Mouse (Mus musculus) neural tube, embryonic 12.5 days (tissue): ENCODE data around the gene Camta2. TPM values are rescaled to one million over a fixed set of nuclear protein-coding genes. Genes with fewer than 3 reads are reported as not detected.
A peak's percentile ranks its signal among the peaks of the same experiment; 100 is the strongest.

ENCODE experiments used
- ATAC-seq: fragments of 200-750 bp; cut with Nextera tagmentation; 2 replicates; pipeline ENCODE4 v1.8.0; 2017; ENCODE audit warnings: low read depth, mild to moderate bottlenecking, moderate TSS enrichment, moderate library complexity; ENCODE audit not compliant: low FRiP score
- H3K27ac ChIP-seq: fragments of 300-500 bp; sonication (generic); 2 replicates; pipeline ENCODE4 v1.5.1; 2016
- H3K27me3 ChIP-seq: fragments of 300-500 bp; sonication (generic); replicated peaks from 2 replicates; pipeline ENCODE4 v1.6.1; 2016; ENCODE audit warnings: mild to moderate bottlenecking
- H3K36me3 ChIP-seq: fragments of 300-500 bp; sonication (generic); 2 replicates; pipeline ENCODE4 v1.6.1; 2016; ENCODE audit warnings: mild to moderate bottlenecking
- H3K4me1 ChIP-seq: fragments of 300-500 bp; sonication (generic); 2 replicates; pipeline ENCODE4 v1.6.1; 2016
- H3K4me2 ChIP-seq: fragments of 300-500 bp; sonication (generic); replicated peaks from 2 replicates; pipeline ENCODE4 v1.6.1; 2016; ENCODE audit warnings: mild to moderate bottlenecking
- H3K4me3 ChIP-seq: fragments of 300-500 bp; sonication (generic); 2 replicates; pipeline ENCODE4 v1.5.1; 2016
- H3K9ac ChIP-seq: fragments of 300-500 bp; sonication (generic); 2 replicates; pipeline ENCODE4 v1.6.1; 2016; ENCODE audit warnings: mild to moderate bottlenecking
- H3K9me3 ChIP-seq: fragments of 300-500 bp; sonication (generic); 2 replicates; pipeline ENCODE4 v1.6.1; 2016; ENCODE audit warnings: mild to moderate bottlenecking
- WGBS: fragments of 180-500 bp; shearing (Covaris S2); methylation state at CpG from one replicate; pipeline ENCODE4 v1.1.7; 2016; 5-methylcytosine and 5-hydroxymethylcytosine counted together
- polyA plus RNA-seq: library from polyadenylated mRNA; unstranded; fragments of >200 nt; fragmentation: Nextera tagmentation; extraction: Ambion mirVana; gene quantifications from 2 replicates; pipeline ENCODE4 v1.2.1, GENCODE M21; 2016

Camta2 gene
- polyA plus RNA-seq, 1 experiment from 2014 or later: 16.7 TPM

DNA sequence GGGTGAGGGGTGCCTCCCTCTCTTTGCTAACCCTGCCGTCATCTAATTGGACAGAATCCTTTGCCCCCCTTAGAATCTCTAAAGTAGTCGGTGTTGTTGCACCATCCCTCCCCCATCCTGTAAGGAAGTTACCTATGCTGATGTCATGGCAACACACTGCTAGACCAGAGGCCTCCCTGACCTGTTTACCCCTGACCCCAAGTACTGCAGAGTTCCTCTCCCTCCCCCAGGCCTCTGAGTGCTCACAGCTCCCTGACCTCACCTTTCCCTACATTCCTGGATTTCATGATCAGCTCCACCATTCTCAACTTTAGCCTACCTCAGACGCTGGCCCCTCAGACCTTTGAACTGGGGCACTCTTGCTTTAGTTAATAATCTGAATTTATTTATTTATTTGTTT is 18.2 kb upstream of the Camta2 start:
- no peak overlapping the region for H3K4me2 ChIP-seq
- peaks cover 69% of the 10 kb centered on the region for H3K36me3 ChIP-seq
- H3K4me1 ChIP-seq: peaks cover 15% of the 10 kb centered on the region
- no peak for ATAC-seq
- H3K27me3 ChIP-seq: no peaks in the 10 kb centered on the region
- no peak overlapping the region for H3K9ac ChIP-seq
- H3K9me3 ChIP-seq: no peaks in the 10 kb centered on the region
- 80% methylated on average over 3 of the region's 3 CpGs for WGBS
- H3K27ac ChIP-seq: no peak overlapping the region
- no peak overlapping the region for H3K4me3 ChIP-seq

DNA sequence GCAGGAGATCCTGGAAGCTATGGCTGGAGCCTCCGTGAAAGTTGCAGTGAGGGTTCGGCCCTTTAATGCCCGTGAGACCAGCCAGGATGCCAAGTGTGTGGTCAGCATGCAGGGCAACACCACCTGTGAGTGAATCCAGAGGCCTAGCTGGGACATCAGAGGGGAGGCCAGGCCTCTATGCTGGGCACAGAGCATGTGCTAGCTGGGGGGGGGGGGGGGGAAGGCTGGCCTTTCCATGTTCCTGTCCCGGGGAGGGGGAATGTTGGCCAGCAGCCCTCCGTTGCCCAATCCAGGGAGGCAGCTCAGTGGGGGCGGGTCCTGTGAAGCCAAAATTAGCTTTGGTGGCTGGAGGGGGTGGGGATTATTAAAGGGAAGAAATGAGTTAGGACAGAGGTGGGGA is 14.9 kb upstream of the Camta2 start:
- Histone ChIP-seq H3K4me2 (no peak overlapping the region), H3K4me3 (no peak overlapping the region), H3K9ac (0 out of 2 replicates have a peak overlapping the region, but pooled peaks have one; percentile 89), H3K9me3 (no peaks in the 10 kb centered on the region), H3K27ac (no peak overlapping the region), H3K36me3 (peaks cover 46% of the 10 kb centered on the region), H3K4me1 (peaks cover 22% of the 10 kb centered on the region), H3K27me3 (no peaks in the 10 kb centered on the region)
- no peak for ATAC-seq
- WGBS: 80% methylated on average over 6 of the region's 6 CpGs

DNA sequence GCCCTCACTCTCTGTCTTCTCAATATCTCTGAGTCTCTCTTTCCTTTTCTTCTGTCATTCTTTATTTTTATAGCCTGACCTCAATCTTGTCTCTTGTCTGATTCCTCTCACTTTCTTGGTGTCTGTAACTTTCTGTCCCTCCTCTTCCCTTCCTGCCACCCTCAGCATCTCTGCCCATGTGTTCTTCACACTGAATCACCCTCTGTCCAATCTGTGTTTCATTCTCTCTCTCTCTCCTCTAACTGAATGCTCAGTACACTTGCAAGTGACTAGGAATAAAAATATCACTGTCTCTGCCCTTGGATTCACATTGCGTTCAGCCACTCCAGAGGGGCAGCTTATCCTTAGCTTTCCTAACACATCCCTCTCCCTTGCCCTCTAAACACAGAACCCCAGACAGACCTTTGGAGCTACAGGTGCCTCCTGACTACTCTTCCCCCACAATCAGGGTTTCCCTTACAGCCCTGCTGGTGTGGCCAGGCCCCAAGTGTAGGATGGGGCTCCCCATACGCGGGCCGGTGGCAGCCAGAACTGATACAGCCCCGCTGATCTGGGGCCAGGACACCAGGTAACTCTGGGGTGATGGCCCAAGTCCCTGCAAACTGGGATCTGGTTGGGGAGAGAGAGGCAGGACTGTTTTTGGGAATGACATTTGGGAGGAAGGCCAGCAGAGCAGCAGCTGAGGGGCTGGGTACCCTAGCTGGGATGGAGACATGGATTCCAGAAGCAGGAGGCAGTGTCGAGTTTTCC is 14.3 kb upstream of the Camta2 start:
- H3K36me3 ChIP-seq: peaks cover 40% of the 10 kb centered on the region
- 82% methylated on average over 6 of the region's 6 CpGs for WGBS
- H3K9me3 ChIP-seq: no peaks in the 10 kb centered on the region
- no peak overlapping the region for H3K27ac ChIP-seq
- no peak overlapping the region for H3K4me3 ChIP-seq
- peak overlapping the region; percentile 75 for H3K4me2 ChIP-seq
- peaks cover 22% of the 10 kb centered on the region for H3K4me1 ChIP-seq
- peak overlapping the region; percentile 89 for H3K9ac ChIP-seq
- ATAC-seq: no peak
- H3K27me3 ChIP-seq: no peaks in the 10 kb centered on the region

DNA sequence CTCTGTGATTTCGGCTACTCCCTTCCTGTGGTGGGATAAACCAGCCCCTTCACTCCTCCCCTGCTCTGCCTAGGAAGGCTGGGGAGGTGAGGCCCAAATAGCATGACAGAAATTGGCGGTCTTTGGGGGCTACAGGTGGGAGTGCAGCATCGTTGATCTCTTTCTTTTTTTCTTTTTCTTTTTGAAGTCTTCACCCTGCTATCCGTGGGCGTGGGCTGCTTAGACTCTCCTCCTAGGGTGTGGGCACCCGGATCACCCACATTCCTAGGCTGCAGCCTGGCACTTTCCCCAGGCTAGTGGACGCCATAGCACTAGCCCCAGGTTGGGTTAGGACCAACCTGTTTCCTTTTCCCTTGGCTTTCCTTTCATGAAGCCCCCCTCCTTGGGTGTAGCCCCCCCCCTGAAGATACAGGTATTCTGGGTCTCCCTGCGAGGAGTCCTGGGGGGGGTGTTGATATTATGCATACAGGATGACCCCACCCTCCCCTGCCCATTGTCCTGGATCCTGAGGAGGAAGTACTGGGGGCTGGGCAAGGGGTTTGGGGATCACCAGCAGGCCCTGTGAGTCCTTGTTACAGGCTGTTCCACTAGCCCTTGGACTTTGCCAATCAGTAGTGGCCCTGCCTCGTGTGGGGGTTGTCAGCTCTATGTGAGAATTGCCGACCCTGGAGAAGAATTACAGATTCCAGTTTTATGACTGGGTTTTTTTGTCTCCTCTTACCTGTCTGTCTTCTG is 13.5 kb upstream of the Camta2 start:
- Histone ChIP-seq H3K27ac (no peak overlapping the region; the same call in 1 of the 2 replicates), H3K36me3 (peaks cover 33% of the 10 kb centered on the region), H3K9ac (peak overlapping the region; percentile 89), H3K4me1 (peaks cover 22% of the 10 kb centered on the region), H3K27me3 (no peaks in the 10 kb centered on the region), H3K9me3 (no peaks in the 10 kb centered on the region), H3K4me3 (peak overlapping the region; percentile 82), H3K4me2 (peak overlapping the region; percentile 75)
- no peak for ATAC-seq
- WGBS: 9% methylated on average over 10 of the region's 10 CpGs

DNA sequence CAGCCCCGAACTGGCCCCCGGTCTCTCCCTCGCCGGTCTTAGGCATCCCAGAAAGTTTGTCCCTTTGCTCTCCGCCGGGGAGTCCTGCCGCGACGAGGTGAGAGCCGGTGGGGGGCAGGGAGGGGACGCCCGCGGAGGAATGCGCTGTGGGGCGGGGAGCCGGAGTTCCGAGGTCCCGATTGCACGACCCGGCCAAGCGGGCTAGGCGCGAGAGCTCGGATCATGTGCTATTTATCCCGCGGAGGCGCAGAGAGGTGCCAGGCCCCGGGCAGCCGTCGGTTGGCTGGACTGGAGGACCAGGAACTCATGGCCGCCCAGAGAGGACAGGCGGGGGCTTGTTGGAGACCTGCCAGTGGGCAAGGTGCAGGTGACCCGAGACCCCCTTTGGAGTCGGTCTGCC is 12.7 kb upstream of the Camta2 start:
- peak overlapping the region; percentile 89 for H3K9ac ChIP-seq
- 0 out of 2 replicates have a peak overlapping the region, but pooled peaks have one; percentile 76 for H3K27ac ChIP-seq
- peak overlapping the region; percentile 75 for H3K4me2 ChIP-seq
- peaks cover 22% of the 10 kb centered on the region for H3K4me1 ChIP-seq
- H3K27me3 ChIP-seq: no peaks in the 10 kb centered on the region
- WGBS: under 1% methylated on average over 34 of the region's 34 CpGs
- H3K36me3 ChIP-seq: peaks cover 25% of the 10 kb centered on the region
- peak; percentile 52 for ATAC-seq
- no peaks in the 10 kb centered on the region for H3K9me3 ChIP-seq
- peak overlapping the region; percentile 82 for H3K4me3 ChIP-seq

DNA sequence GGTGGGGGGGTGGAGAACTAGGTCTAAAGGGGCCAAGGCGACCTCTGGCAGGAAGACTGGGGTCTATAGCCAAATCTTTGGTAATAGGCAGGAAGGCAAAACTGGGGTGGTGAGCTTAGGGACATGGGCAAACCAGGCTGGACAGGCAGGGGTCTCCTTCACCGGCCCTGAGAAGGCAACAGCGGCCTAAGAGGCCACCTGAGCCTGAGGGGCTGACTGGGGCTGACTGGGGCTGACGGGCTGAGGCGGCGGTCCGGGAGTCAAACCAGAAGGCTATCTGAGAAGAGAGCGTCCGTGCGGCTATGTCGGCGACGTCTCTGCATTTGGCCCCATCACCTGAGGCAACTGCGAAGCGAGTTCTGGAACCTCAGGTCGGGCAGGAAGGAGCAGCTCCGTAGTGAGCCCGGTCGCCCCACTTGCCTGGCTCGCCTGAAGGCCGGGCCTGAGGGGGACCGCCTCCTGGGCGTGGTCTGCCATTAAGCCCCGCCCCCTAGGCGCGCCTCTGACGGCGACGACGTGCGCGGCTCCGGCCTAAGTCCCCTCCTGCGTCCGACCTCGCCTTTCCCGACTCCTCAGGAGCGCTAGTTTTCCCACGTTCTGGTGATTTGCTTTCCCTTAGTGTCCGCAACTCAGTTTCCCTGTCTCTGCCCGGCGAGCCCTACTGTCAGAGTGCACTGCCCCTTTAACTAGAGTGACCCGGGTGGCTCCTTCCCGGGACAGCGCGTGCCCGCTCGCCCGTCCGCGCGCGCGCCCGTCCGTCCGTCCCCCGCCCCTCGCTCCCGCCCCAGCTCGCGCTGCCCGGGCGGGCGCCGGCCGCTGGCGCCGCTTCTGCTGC is 12.0 kb upstream of the Camta2 start, which contains the start of the genes Inca1 and Kif1c:
TSS of gene Inca1 (minus strand) at position 434 of the 835 bp plus-strand sequence.
TSS of gene Kif1c (plus strand) at position 827 of the 835 bp plus-strand sequence.
- H3K9me3 ChIP-seq: no peaks in the 10 kb centered on the region
- 1% methylated on average over 69 of the region's 69 CpGs for WGBS
- H3K27me3 ChIP-seq: no peaks in the 10 kb centered on the region
- peak within 1 kb of the TSS; percentile 82 for H3K4me3 ChIP-seq
- peak within 1 kb of the TSS; percentile 76; the same call in 1 of the 2 replicates for H3K27ac ChIP-seq
- H3K9ac ChIP-seq: peak within 1 kb of the TSS; percentile 89
- H3K4me1 ChIP-seq: peaks cover 22% of the 10 kb centered on the region
- ATAC-seq: peak; percentile 92
- H3K36me3 ChIP-seq: peaks cover 18% of the 10 kb centered on the region
- H3K4me2 ChIP-seq: peak within 1 kb of the TSS; percentile 75

DNA sequence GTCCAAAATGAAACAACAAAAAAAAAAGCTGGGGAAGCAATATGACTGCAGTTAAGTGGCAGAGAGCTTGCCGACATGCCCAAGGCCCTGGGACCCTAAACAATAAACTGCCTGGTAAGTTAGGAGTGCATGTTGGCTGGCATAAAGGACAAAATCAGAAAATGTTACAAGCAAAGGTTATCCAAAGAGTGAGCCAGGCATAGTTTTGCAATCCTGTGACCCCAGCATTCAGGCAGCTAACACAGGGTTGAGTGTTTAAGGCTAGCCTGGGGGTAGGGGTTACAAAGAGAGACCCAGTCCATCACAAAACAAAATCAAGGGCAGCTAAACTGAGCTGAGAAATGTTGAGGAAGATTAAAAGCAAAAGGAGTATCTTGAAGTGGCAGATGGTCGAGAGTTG is 11.1 kb upstream of the Camta2 start:
- Histone ChIP-seq H3K9me3 (no peaks in the 10 kb centered on the region), H3K4me2 (no peak overlapping the region)
- WGBS: 71% methylated on average over 2 of the region's 2 CpGs

DNA sequence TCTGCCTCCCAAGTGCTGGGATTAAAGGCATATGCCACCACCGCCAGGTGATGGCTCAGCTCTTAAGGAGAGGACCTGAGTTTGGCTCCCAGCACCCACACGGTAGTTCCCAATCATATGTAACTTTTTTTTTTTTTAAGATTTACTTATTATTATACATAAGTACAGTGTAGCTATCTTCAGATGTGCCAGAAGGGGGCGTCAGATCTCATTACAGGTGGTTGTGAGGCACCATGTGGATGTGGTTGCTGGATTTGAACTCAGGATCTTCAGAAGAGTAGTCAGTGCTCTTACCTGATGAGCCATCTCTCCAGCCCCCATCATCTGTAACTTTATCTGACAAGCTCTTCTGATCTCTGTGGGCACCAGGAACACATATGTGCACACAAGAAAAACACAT is 9.5 kb upstream of the Camta2 start:
- no peak overlapping the region for H3K4me2 ChIP-seq
- H3K27me3 ChIP-seq: no peaks in the 10 kb centered on the region
- no peak for ATAC-seq
- 75% methylated on average over 3 of the region's 3 CpGs for WGBS
- H3K36me3 ChIP-seq: no peaks in the 10 kb centered on the region
- H3K4me1 ChIP-seq: peaks cover 19% of the 10 kb centered on the region
- no peak overlapping the region for H3K9ac ChIP-seq
- no peak overlapping the region for H3K4me3 ChIP-seq
- H3K27ac ChIP-seq: no peak overlapping the region
- H3K9me3 ChIP-seq: no peaks in the 10 kb centered on the region

More for the DNA sequence above, 11.1 kb upstream of the Camta2 start:
- H3K4me1 ChIP-seq: peaks cover 22% of the 10 kb centered on the region
- ATAC-seq: no peak
- H3K9ac ChIP-seq: no peak overlapping the region
- H3K36me3 ChIP-seq: peaks cover 10% of the 10 kb centered on the region
- no peaks in the 10 kb centered on the region for H3K27me3 ChIP-seq
- H3K4me3 ChIP-seq: no peak overlapping the region
- H3K27ac ChIP-seq: no peak overlapping the region

DNA sequence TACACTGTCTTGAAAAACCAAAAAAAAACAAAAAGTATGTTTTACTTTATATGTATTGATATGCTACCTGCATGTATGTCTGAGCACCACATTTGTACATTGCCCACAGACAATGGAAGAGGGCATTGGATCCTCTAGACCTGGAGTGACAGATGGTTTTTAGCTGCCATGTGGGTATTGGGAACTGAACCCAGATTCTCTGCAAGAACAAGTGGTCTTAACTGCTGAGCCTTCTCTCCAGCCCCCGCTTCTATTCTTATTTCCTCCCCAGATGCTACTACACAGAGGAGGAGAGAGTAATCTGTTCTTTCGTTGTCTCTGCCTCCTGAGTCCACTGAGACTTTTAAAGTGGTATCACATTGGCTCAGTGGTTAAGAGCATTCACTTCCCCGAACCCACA is 5.6 kb upstream of the Camta2 start:
- 72% methylated on average over 3 of the region's 3 CpGs for WGBS
- no peak for ATAC-seq
- H3K4me3 ChIP-seq: no peak overlapping the region

DNA sequence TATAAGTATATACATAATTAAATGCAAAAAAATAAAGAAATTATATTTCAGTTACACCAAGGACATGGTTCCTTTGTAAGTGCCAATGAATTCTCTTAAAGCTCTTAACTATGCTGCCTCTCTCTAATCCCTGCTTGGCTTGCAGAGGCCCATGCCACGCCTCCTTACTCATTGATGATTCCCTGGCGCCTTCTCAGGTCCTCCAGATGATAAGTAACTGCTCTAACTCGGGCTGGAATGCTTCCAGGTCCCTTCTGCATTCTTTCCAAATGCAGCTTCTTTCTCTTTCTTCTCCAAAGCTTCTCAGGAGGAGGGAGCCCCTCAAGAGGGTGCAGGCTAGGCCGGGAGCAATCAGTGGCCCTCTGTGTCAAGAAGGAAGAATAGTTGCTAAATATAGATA is 1.7 kb upstream of the Camta2 start:
- Histone ChIP-seq H3K4me1 (peaks cover 12% of the 10 kb centered on the region), H3K9ac (no peak overlapping the region), H3K36me3 (peaks cover 11% of the 10 kb centered on the region; the same call in 1 of the 2 replicates), H3K4me2 (no peak overlapping the region), H3K4me3 (no peak overlapping the region), H3K27me3 (no peaks in the 10 kb centered on the region), H3K27ac (no peak overlapping the region), H3K9me3 (no peaks in the 10 kb centered on the region)
- 67% methylated on average over 4 of the region's 4 CpGs for WGBS
- no peak for ATAC-seq

More for the DNA sequence above, 5.6 kb upstream of the Camta2 start:
- Histone ChIP-seq H3K4me1 (peaks cover 5% of the 10 kb centered on the region), H3K4me2 (no peak overlapping the region), H3K9ac (no peak overlapping the region), H3K27ac (no peak overlapping the region), H3K36me3 (no peaks in the 10 kb centered on the region), H3K27me3 (no peaks in the 10 kb centered on the region), H3K9me3 (no peaks in the 10 kb centered on the region)

DNA sequence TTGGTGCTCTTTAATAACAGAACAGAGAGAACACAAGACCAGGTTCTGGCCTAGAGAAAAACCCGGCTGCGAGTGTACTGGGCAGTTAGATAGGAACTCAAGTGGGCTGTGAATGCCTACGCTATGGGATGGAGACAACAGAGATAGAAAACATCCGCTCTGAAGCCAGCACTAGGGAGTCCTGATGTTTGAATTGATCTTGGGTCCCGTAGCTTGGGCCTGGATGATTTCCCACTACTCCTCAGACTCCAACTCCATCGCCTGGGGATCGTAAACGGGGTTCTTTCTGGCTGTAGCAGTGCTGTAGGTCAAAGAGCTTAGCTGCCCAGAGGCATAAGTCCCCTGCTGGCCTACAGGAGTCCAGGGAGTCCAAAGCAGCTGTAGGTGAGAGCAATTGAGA is 467 bp upstream of the Camta2 start:
- Histone ChIP-seq H3K27me3 (no peaks in the 10 kb centered on the region), H3K4me3 (peak overlapping the region; percentile 78), H3K9ac (peak overlapping the region; percentile 82), H3K9me3 (no peaks in the 10 kb centered on the region), H3K4me1 (peaks cover 12% of the 10 kb centered on the region), H3K36me3 (peaks cover 23% of the 10 kb centered on the region), H3K4me2 (peak overlapping the region; percentile 91), H3K27ac (no peak overlapping the region; the same call in 1 of the 2 replicates)
- 9% methylated on average over 8 of the region's 8 CpGs for WGBS
- no peak for ATAC-seq
